Mouse (Mus musculus): ENCODE data around the gene Mctp1.

Gene Mctp1

GRCm38 (mm10) chr13:76823083-76823482 is 438.7 kb downstream of the Mctp1 start:
- DNase-seq (ENCODE audit: low read depth, low spot score) = no peak

DNA sequence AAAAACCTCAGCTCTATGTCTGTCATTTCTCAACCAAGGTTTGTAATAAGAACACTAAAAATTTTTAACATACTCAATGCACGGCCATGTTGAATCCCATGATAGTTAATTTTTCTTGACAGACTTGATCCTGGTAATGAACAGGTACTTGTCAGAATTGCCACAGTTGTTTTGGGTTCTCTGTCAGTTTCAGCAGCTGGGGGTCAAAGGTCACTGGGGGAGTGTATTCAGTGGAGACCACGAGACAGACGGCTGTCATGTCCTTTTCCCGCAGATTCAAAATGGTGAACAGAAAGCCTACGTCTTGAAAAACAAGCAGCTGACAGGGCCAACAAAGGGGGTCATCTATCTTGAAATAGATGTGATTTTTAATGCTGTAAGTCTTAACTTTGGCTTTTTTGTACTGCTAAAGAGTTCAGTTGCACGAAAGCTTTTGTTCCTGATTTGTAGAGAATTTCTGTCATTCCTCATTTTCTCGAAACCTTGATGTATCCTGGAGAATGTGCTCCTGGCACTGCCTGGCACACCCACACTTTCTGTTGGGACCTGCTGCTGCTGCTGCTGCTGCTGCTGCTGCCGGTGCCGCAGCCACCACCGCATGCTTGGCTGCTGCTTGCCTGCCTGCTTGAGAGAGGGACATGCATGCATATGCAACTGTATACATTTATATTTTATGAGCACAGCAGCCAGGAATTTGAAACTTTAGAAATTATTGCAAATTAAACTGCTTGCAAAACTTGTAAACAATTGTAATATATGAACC is 440.8 kb downstream of the Mctp1 start:
- DNase-seq (ENCODE audit: low read depth, low spot score) = no peak

DNA sequence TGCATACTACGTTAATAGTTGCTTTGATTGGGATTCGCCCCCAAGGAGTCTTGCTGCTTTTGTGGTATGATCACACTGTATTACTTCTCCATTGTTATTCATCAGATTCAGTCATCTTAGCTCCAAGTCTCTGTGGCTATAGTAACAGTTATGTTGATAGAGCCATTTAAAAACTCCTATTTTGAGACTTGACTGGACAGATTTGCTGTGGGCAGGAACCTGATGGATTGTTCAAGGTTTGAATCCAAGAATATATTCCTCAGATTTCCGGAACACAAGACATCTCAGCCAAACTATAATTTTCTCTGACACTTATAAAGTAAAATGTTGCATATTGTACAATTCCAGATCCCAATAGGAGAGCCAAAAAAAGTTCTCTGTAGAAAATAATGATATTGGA is 443.4 kb downstream of the Mctp1 start:
- DNase-seq (ENCODE audit: low read depth, low spot score) = peak; percentile 72

GRCm38 (mm10) chr13:76838031-76838430 is 453.7 kb downstream of the Mctp1 start:
- no peak for DNase-seq (ENCODE audit: low read depth, low spot score)

DNA sequence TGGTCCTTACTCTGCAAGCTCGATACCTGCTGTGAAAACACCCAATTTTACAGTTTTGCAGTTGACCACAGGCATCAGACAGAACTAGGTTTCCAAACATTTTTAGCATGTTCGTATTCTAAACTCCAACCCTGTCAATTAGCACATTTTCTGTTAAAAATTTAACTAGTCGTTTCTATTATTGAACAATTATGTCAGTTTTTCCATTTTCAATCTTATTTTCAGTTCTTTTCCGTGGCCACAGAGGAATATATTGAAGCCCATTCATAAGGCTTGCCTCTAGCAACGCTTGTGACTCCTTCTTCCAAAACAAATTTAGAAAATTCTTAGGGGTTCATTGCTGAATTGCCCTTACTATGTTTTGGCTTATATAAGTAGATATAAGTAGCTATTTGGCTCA is 456.4 kb downstream of the Mctp1 start:
- no peak for DNase-seq (ENCODE audit: low read depth, low spot score)

DNA sequence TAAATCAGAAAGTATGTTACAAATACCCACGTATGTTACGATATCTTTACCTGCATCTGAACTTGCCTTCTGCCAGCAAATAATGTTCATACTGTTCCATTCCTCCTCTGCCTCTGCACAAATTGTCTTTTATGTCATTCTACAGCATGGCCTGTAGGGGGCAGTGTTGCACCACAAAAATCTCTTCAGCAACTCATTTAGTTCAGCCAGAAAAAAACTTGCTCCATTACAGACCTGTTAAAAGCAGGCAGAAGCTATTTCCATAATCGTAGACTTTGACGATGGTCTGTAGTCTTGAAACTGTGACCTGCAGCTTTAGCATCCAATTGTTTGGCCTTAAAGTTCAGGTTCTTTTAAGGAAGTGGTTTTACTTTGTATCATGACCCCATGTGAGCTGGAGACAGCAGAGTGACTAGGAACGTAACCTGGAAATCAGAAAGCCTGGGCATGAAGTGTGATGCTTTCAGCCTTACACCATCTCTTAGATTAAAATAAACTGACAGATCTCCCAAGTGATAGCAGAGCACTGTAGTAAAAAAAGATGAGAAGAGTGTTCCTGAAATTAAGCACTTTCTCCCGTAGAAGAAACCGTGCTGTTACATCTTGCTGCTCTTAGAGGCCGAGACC is 460.4 kb downstream of the Mctp1 start:
- peak; percentile 71 for DNase-seq (ENCODE audit: low read depth, low spot score)

- no peak for DNase-seq (ENCODE audit: low read depth, low spot score)
Observed at GRCm38 (mm10) chr13:76850412-76851054, 466.2 kb downstream of the Mctp1 start.

DNA sequence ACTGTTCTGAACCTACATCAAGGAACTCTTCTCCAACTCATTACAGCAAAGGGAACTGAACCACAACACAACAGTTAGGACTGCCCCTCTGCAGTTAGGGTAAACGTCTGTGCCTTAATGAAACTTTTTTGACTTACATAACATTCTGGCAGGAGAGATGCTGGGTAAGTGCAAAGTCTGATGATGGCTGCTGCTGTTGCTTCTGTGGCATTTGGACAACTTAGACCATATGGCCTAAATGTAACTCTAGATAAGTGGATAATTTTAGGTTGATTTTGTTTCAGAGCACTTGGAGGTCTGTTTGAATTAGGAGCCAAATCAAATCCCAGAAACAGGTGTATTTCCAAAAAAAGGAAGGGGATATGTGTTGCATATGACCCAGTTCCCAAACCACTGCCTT is 470.0 kb downstream of the Mctp1 start:
- no peak for DNase-seq (ENCODE audit: low read depth, low spot score)

DNA sequence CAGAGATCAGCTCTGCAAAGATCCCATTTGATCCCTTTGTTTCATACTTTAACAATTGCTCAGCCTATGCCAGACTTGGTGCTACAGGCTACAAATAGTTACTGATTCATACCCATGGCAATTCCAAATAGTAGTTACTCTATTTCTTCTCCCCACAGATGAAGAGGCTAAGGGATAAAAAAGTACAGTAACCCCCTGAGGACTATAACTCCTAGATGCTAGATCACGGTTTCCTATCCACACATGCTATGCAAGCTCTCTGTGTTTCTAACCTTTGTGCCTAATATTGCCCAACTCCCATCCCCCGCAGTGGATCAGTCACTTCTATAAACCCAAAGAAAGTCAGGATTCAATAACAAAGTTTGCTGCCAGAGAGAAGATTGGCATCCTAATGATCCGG is 470.7 kb downstream of the Mctp1 start:
- no peak for DNase-seq (ENCODE audit: low read depth, low spot score)

GRCm38 (mm10) chr13:76857024-76857423 is 472.7 kb downstream of the Mctp1 start:
- no peak for DNase-seq (ENCODE audit: low read depth, low spot score)

DNA sequence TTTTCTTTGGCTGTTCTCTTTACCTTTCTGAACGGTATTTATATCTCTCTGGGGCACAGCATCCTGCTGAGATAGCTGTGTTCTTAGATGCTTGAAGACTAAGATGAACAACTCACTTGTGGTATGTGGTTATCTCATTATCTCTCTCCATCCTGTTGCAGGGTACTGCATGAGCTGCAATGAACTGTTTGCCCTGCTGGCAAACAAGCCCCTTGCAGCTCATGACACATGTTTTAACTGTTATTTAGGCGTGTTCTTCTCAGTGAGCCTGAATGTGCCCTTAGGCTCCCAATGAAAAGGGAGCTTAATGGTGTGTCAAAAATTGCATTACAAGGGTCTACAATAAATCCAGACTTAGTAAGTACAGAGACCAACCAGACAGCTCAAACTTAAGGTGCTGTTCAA is 473.7 kb downstream of the Mctp1 start:
- DNase-seq (ENCODE audit: low read depth, low spot score) = no peak

- DNase-seq (ENCODE audit: low read depth, low spot score) = no peak
Observed at GRCm38 (mm10) chr13:76870291-76870690, 486.0 kb downstream of the Mctp1 start.

- no peak for DNase-seq (ENCODE audit: low read depth, low spot score)
Observed at GRCm38 (mm10) chr13:76877887-76878763, 493.8 kb downstream of the Mctp1 start.

GRCm38 (mm10) chr13:76879008-76879407 is 494.7 kb downstream of the Mctp1 start:
- peak; percentile 50 for DNase-seq (ENCODE audit: low read depth, low spot score)

DNA sequence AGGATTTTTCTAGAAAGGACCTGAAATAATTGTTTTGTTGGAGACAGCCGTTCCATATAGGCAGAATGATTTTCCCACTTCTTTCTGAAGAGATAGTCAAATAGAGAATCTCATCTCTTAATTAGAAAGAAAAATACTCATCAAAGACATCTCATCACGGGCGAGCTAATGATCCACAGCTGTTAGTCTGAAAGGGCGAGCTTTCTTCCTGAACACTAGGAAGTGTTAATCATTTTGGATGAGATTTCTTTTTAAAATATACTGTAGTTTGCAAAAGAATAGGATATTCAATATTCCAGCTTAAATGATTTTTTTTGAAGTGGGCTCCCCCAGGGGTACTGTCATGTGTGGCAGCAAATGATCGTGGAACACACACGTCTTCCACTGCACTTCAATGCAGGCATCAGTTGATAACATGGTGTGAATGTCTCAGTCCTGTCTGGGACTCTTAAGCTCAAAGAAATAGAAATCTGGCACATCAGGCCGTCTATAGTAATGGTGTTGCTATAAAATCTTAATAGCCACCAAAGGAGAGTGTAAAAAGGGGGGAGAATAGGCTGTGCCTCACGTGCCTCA is 500.3 kb downstream of the Mctp1 start:
- no peak for DNase-seq (ENCODE audit: low read depth, low spot score)

- no peak for DNase-seq (ENCODE audit: low read depth, low spot score)
Observed at GRCm38 (mm10) chr13:76892987-76893386, 508.7 kb downstream of the Mctp1 start.

- DNase-seq (ENCODE audit: low read depth, low spot score) = peak; percentile 29
Observed at GRCm38 (mm10) chr13:76895770-76896456, 511.6 kb downstream of the Mctp1 start.

DNA sequence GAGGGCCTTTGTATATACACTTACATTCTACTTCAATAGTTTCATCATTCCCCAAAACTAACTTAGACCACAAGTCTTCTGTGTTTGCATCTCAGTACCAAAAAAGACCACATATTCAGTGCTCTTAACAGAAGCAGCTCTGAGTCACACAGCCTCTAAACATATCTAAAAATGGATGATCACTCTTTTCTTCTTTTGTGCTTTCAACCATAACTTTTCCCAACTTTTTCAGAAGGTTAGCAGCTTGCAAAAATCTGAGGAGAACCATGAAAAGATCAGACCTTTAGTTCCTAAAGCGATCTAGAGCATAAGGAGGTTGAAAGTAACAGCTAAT is 512.1 kb downstream of the Mctp1 start:
- DNase-seq (ENCODE audit: low read depth, low spot score) = peak; percentile 50

GRCm38 (mm10) chr13:76918321-76918720 is 534.0 kb downstream of the Mctp1 start:
- no peak for DNase-seq (ENCODE audit: low read depth, low spot score)

- no peak for DNase-seq (ENCODE audit: low read depth, low spot score)
Observed at GRCm38 (mm10) chr13:76926851-76927250, 542.5 kb downstream of the Mctp1 start.

DNA sequence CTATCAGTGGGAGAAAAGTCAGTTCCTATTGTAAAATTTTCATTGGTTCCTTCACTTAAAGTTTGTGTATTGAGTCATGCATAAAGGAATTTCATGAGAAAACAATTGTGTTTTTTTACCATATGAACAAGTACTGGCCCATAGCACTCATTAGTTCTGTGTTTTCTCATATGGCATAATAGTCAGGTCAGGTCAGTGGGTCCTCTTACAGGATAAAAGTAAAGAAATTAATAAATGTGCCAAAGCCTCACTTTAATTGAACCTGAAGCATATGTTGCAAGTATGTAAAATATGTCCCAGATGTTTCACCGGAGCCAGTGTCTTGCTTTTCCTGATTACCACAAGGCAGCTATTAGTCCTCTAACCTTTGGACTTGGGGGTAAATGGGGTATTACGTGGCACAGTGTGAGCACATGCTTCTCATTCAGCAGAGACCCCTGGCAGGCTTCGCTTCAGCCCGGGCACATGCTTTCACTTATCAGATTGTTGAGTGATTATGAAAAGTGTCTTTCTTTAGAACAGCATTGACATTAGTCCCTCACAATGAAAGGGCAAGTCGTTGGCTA is 543.6 kb downstream of the Mctp1 start:
- DNase-seq (ENCODE audit: low read depth, low spot score) = no peak

Data from telencephalon, adult 2 months (tissue).